Comparison of ENCODE assay signal across 17 mouse cellular contexts in genomic region chr16:43335824-43336215, GRCm38 (mm10).
DNase-seq lines count a peak whose midpoint lies in the region; ATAC-seq and TF ChIP-seq lines count a peak whose summit lies in the region.
"Had no signal": no experiment of that assay in that cellular context is flagged by ENCODE, and none has a peak within 500 bp of the region (broad histone marks: within the 10 kb centered on the region; RNA-seq: fewer than 3 reads in every experiment).

No protein-coding gene starts in this region.

- no peaks in the 10 kb centered on the region for H3K36me3 ChIP-seq in lung, postnatal 0 days (ENCODE audit: insufficient read depth, low read length)
- no peaks in the 10 kb centered on the region for H3K36me3 ChIP-seq in stomach, postnatal 0 days (ENCODE audit: control insufficient read depth, insufficient read depth, low read length)
- H3K36me3 ChIP-seq: forebrain, embryonic 15.5 days; heart, embryonic 10.5 days had no signal

- H3K4me3 ChIP-seq in gastrocnemius, adult 2 months = peak overlapping the region; percentile 0; the same call in 1 of the 2 replicates
- H3K4me3 ChIP-seq in lung, postnatal 0 days (ENCODE audit: low read depth, low read length) = no peak overlapping the region
- no peak overlapping the region for H3K4me3 ChIP-seq in stomach, postnatal 0 days (ENCODE audit: low read depth, low read length)
- H3K4me3 ChIP-seq: forebrain, embryonic 15.5 days; heart, embryonic 10.5 days had no signal

- peaks cover 13% of the 10 kb centered on the region; the same call in 1 of the 2 replicates for H3K4me1 ChIP-seq in lung, postnatal 0 days (ENCODE audit: insufficient read depth, low read depth, low read length)
- peaks cover 2% of the 10 kb centered on the region; the same call in 1 of the 2 replicates for H3K4me1 ChIP-seq in stomach, postnatal 0 days (replicated peaks; ENCODE audit: control insufficient read depth, insufficient read depth)

- no peaks in the 10 kb centered on the region for H3K9me3 ChIP-seq in lung, postnatal 0 days (ENCODE audit: low read length)
- H3K9me3 ChIP-seq in stomach, postnatal 0 days (ENCODE audit: control insufficient read depth, low read length) = no peaks in the 10 kb centered on the region
- H3K9me3 ChIP-seq: forebrain, embryonic 15.5 days; heart, embryonic 10.5 days had no signal

- TF ChIP-seq CTCF in gastrocnemius, adult 2 months (IDR thresholded peaks at IDR 0.05) = no peak
- TF ChIP-seq CTCF in lung, postnatal 0 days (IDR thresholded peaks at IDR 0.05) = no peak
- no peak for TF ChIP-seq CTCF in stomach, postnatal 0 days (IDR thresholded peaks at IDR 0.05; ENCODE audit: low read depth)

- no peak overlapping the region for H3K4me2 ChIP-seq in lung, postnatal 0 days (replicated peaks; ENCODE audit: low read depth, low read length)
- H3K4me2 ChIP-seq in stomach, postnatal 0 days (replicated peaks; ENCODE audit: low read depth) = no peak overlapping the region
- H3K4me2 ChIP-seq: forebrain, embryonic 15.5 days; midbrain, embryonic 11.5 days had no signal

- no peaks in the 10 kb centered on the region for H3K27me3 ChIP-seq in lung, postnatal 0 days (replicated peaks; ENCODE audit: insufficient read depth, low read length)
- H3K27me3 ChIP-seq in stomach, postnatal 0 days (ENCODE audit: control insufficient read depth, insufficient read depth, low read length) = no peaks in the 10 kb centered on the region
- H3K27me3 ChIP-seq: forebrain, embryonic 15.5 days; Patski had no signal

- no peak overlapping the region for H3K9ac ChIP-seq in lung, postnatal 0 days (replicated peaks; ENCODE audit: low read depth)
- no peak overlapping the region for H3K9ac ChIP-seq in stomach, postnatal 0 days (ENCODE audit: low read length)
- H3K9ac ChIP-seq: forebrain, embryonic 15.5 days had no signal

- WGBS in lung, postnatal 0 days = 66% methylated on average over 4 of the region's 4 CpGs
- 76% methylated on average over 4 of the region's 4 CpGs for WGBS in stomach, postnatal 0 days

- DNase-seq in gastrocnemius, adult 2 months = no peak
- no peak for DNase-seq in gastrocnemius, postnatal 4 days (ENCODE audit: low spot score in 2 of 2)
- DNase-seq in kidney, adult 9 months = peak; percentile 89
- no peak for DNase-seq in kidney, adult 18-20 months
- peak; percentile 16 for DNase-seq in lung, postnatal 0 days (ENCODE audit: low spot score)
- no peak for DNase-seq in lung, postnatal 4 days
- no peak for DNase-seq in stomach, postnatal 0 days (ENCODE audit: low spot score)
- DNase-seq in thymus, postnatal 10 days (ENCODE audit: low spot score in 2 of 2) = no peak
- DNase-seq: cerebellum, postnatal 14 days; right cerebral cortex, adult 18-20 months; thymus, adult 2 months had no signal

- peak; percentile 32 for ATAC-seq in lung, postnatal 0 days
- no peak for ATAC-seq in stomach, postnatal 0 days (ENCODE audit: low FRiP score, low TSS enrichment)
- ATAC-seq: forebrain, embryonic 15.5 days; hindbrain, embryonic 16.5 days; Patski had no signal

- peak overlapping the region; percentile 89 for H3K27ac ChIP-seq in gastrocnemius, adult 2 months
- peak overlapping the region; percentile 74 for H3K27ac ChIP-seq in lung, postnatal 0 days (ENCODE audit: low read length)
- peak overlapping the region; percentile 50 for H3K27ac ChIP-seq in stomach, postnatal 0 days (replicated peaks)
- H3K27ac ChIP-seq: macrophage had no signal

- intact Hi-C loops in gastrocnemius, adult 2 months (cut with DNase I) = loop anchor here (2.0 kb wide), 1 partner anchor 27 kb away; no protein-coding TSS in a partner anchor

- no peak for TF ChIP-seq EP300 in lung, postnatal 0 days (IDR thresholded peaks at IDR 0.05)
- TF ChIP-seq EP300 in stomach, postnatal 0 days (optimal IDR thresholded peaks at IDR 0.05) = no peak

Comparison
In these comparisons a context has a peak if more than half of its experiments do, and no peak if none do; other contexts are left out.
1. DNase-seq: peak in kidney, adult 9 months (single experiment) and lung, postnatal 0 days (single experiment); none in gastrocnemius, adult 2 months (single experiment), gastrocnemius, postnatal 4 days (0 of 2), kidney, adult 18-20 months (single experiment), lung, postnatal 4 days (0 of 2), stomach, postnatal 0 days (single experiment) and thymus, postnatal 10 days (0 of 2).
2. Peak in every context shown above with its lines, with median percentiles within 50 percentile points of each other: H3K27ac ChIP-seq.